Mouse (Mus musculus): ENCODE results near the gene Nsun2. TPM values are rescaled to one million over a fixed set of nuclear protein-coding genes. Genes with fewer than 3 reads are reported as not detected.

Gene Nsun2
- polyA plus RNA-seq, 1 experiment = 66.4 TPM

GRCm38 (mm10) chr13:69538327-69538726 is 4.8 kb downstream of the Nsun2 start:
- TF ChIP-seq CTCF (IDR thresholded peaks at IDR 0.05; ENCODE audit: control insufficient read depth, insufficient read depth, low read length) (no peak), POLR2A (IDR thresholded peaks at IDR 0.05; ENCODE audit: borderline replicate concordance, control insufficient read depth, low read depth, low read length) (no peak)
- H3K27ac ChIP-seq (ENCODE audit: control insufficient read depth, insufficient read depth, low read depth, low read length, poor library complexity) = no peak overlapping the region
- no peak overlapping the region for H3K4me3 ChIP-seq (replicated peaks; ENCODE audit: control insufficient read depth, low read depth, low read length)
- WGBS = 52% methylated on average over 4 of the region's 4 CpGs
- H3K4me1 ChIP-seq (ENCODE audit: control insufficient read depth, insufficient read depth, low read length) = no peaks in the 10 kb centered on the region

GRCm38 (mm10) chr13:69541209-69541608 is 7.7 kb downstream of the Nsun2 start:
- no peak for TF ChIP-seq POLR2A (IDR thresholded peaks at IDR 0.05; ENCODE audit: borderline replicate concordance, control insufficient read depth, low read depth, low read length)
- TF ChIP-seq CTCF (IDR thresholded peaks at IDR 0.05; ENCODE audit: control insufficient read depth, insufficient read depth, low read length) = no peak
- Histone ChIP-seq H3K4me3 (replicated peaks; ENCODE audit: control insufficient read depth, low read depth, low read length) (no peak overlapping the region), H3K27ac (ENCODE audit: control insufficient read depth, insufficient read depth, low read depth, low read length, poor library complexity) (no peak overlapping the region), H3K4me1 (ENCODE audit: control insufficient read depth, insufficient read depth, low read length) (no peaks in the 10 kb centered on the region)
- WGBS = 27% methylated on average over 6 of the region's 6 CpGs

- H3K4me1 ChIP-seq (ENCODE audit: control insufficient read depth, insufficient read depth, low read length) = no peaks in the 10 kb centered on the region
- no peak overlapping the region for H3K27ac ChIP-seq (ENCODE audit: control insufficient read depth, insufficient read depth, low read depth, low read length, poor library complexity)
- TF ChIP-seq CTCF (IDR thresholded peaks at IDR 0.05; ENCODE audit: control insufficient read depth, insufficient read depth, low read length) = no peak
- TF ChIP-seq POLR2A (IDR thresholded peaks at IDR 0.05; ENCODE audit: borderline replicate concordance, control insufficient read depth, low read depth, low read length) = no peak
- H3K4me3 ChIP-seq (replicated peaks; ENCODE audit: control insufficient read depth, low read depth, low read length) = no peak overlapping the region
- WGBS = 72% methylated on average over 10 of the region's 10 CpGs
Measured at GRCm38 (mm10) chr13:69541776-69542175, 8.2 kb downstream of the Nsun2 start.

GRCm38 (mm10) chr13:69542571-69543352 is 9.2 kb downstream of the Nsun2 start:
- H3K27ac ChIP-seq (ENCODE audit: control insufficient read depth, insufficient read depth, low read depth, low read length, poor library complexity) = no peak overlapping the region
- TF ChIP-seq POLR2A (IDR thresholded peaks at IDR 0.05; ENCODE audit: borderline replicate concordance, control insufficient read depth, low read depth, low read length) (no peak), CTCF (IDR thresholded peaks at IDR 0.05; ENCODE audit: control insufficient read depth, insufficient read depth, low read length) (no peak)
- 74% methylated on average over 17 of the region's 17 CpGs for WGBS
- no peak overlapping the region for H3K4me3 ChIP-seq (replicated peaks; ENCODE audit: control insufficient read depth, low read depth, low read length)
- H3K4me1 ChIP-seq (ENCODE audit: control insufficient read depth, insufficient read depth, low read length) = no peaks in the 10 kb centered on the region

GRCm38 (mm10) chr13:69543595-69543994 is 10.0 kb downstream of the Nsun2 start:
- no peak overlapping the region for H3K27ac ChIP-seq (ENCODE audit: control insufficient read depth, insufficient read depth, low read depth, low read length, poor library complexity)
- WGBS = 75% methylated on average over 12 of the region's 12 CpGs
- TF ChIP-seq CTCF (IDR thresholded peaks at IDR 0.05; ENCODE audit: control insufficient read depth, insufficient read depth, low read length) (no peak), POLR2A (IDR thresholded peaks at IDR 0.05; ENCODE audit: borderline replicate concordance, control insufficient read depth, low read depth, low read length) (no peak)
- no peaks in the 10 kb centered on the region for H3K4me1 ChIP-seq (ENCODE audit: control insufficient read depth, insufficient read depth, low read length)
- H3K4me3 ChIP-seq (replicated peaks; ENCODE audit: control insufficient read depth, low read depth, low read length) = no peak overlapping the region

GRCm38 (mm10) chr13:69545019-69545418 is 11.5 kb downstream of the Nsun2 start:
- no peak overlapping the region for H3K27ac ChIP-seq (ENCODE audit: control insufficient read depth, insufficient read depth, low read depth, low read length, poor library complexity)
- WGBS = 33% methylated on average over 3 of the region's 3 CpGs
- H3K4me1 ChIP-seq (ENCODE audit: control insufficient read depth, insufficient read depth, low read length) = no peaks in the 10 kb centered on the region
- H3K4me3 ChIP-seq (replicated peaks; ENCODE audit: control insufficient read depth, low read depth, low read length) = no peak overlapping the region
- TF ChIP-seq CTCF (IDR thresholded peaks at IDR 0.05; ENCODE audit: control insufficient read depth, insufficient read depth, low read length) (peak; percentile 54), POLR2A (IDR thresholded peaks at IDR 0.05; ENCODE audit: borderline replicate concordance, control insufficient read depth, low read depth, low read length) (no peak)

- Histone ChIP-seq H3K4me1 (ENCODE audit: control insufficient read depth, insufficient read depth, low read length) (no peaks in the 10 kb centered on the region), H3K4me3 (replicated peaks; ENCODE audit: control insufficient read depth, low read depth, low read length) (no peak overlapping the region), H3K27ac (ENCODE audit: control insufficient read depth, insufficient read depth, low read depth, low read length, poor library complexity) (no peak overlapping the region)
- TF ChIP-seq CTCF (IDR thresholded peaks at IDR 0.05; ENCODE audit: control insufficient read depth, insufficient read depth, low read length) (no peak), POLR2A (IDR thresholded peaks at IDR 0.05; ENCODE audit: borderline replicate concordance, control insufficient read depth, low read depth, low read length) (no peak)
- 77% methylated on average over 16 of the region's 16 CpGs for WGBS
Measured at GRCm38 (mm10) chr13:69547488-69548180, 14.1 kb downstream of the Nsun2 start.

- 49% methylated on average over 8 of the region's 8 CpGs for WGBS
- H3K4me1 ChIP-seq (ENCODE audit: control insufficient read depth, insufficient read depth, low read length) = no peaks in the 10 kb centered on the region
- no peak for TF ChIP-seq POLR2A (IDR thresholded peaks at IDR 0.05; ENCODE audit: borderline replicate concordance, control insufficient read depth, low read depth, low read length)
- TF ChIP-seq CTCF (IDR thresholded peaks at IDR 0.05; ENCODE audit: control insufficient read depth, insufficient read depth, low read length) = no peak
- no peak overlapping the region for H3K27ac ChIP-seq (ENCODE audit: control insufficient read depth, insufficient read depth, low read depth, low read length, poor library complexity)
- no peak overlapping the region for H3K4me3 ChIP-seq (replicated peaks; ENCODE audit: control insufficient read depth, low read depth, low read length)
Measured at GRCm38 (mm10) chr13:69549980-69550379, 16.4 kb downstream of the Nsun2 start.

Data from bone marrow, adult 2 months (tissue).